Mouse (Mus musculus): Measurements from ENCODE around the gene Cdk19.
"Not testable (repeated sequence)": the region's sequence is repeated elsewhere in the genome, so short reads cannot be mapped to it uniquely, and the experiment has no call there.

The Cdk19 gene

DNA sequence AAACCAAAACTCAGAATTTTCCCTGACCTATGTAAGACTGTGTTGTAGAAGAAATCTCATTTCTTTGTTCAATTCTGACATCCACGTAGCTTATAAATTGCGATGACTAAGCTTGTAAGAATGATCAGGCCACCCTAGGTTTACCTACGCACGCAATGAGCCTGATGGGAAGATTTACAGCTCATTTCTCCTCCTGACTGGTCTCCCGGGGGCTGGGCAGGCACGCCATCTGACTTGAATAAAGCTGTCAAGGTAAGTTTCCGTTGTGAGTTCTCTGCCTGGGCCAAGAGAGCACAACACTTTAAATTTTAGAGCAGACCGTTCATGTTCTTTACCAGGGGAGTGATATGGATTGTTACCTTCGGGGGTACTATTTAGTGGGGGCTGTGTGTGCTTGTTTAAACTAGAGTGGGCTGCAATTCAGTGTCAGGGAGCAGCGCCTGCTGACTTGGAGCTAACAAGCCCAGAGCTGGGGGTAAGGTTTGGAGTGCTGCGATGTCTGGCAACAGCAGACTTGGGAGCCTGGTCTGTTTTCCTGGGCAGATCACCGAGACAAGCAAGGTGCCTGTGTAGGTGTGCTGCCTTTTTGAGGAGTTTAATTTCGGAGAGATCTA lies at the start of gene Cdk19:
Cdk19 (plus strand) TSS at position 214 of the 614 bp plus-strand sequence.
- in situ Hi-C loops (cut with MboI, MseI) = no loop called here

DNA sequence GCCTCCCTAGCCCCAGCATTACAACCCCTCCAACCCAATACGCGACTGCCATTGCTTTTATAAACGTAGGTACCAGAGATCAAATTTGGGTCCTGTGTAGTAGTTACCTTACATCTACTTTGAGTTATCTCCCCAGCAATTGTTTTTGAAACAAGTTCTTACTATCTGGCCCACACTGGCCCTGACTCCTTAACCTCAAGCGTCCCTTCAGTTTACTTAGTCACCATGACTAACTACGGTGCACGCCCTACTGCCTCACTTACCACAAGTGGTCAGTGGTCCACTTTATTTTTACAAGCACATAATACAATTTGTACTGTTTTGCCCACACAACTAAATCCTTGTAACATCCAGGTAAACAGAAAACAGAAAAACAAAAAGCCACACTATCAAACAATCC lies 46.7 kb upstream of the Cdk19 start:
- in situ Hi-C loops (cut with MboI, MseI) = loop anchor here (25.0 kb wide), 1 partner anchor 595 kb away; the partner anchor contains the start of genes Cdc40 and Wasf1

DNA sequence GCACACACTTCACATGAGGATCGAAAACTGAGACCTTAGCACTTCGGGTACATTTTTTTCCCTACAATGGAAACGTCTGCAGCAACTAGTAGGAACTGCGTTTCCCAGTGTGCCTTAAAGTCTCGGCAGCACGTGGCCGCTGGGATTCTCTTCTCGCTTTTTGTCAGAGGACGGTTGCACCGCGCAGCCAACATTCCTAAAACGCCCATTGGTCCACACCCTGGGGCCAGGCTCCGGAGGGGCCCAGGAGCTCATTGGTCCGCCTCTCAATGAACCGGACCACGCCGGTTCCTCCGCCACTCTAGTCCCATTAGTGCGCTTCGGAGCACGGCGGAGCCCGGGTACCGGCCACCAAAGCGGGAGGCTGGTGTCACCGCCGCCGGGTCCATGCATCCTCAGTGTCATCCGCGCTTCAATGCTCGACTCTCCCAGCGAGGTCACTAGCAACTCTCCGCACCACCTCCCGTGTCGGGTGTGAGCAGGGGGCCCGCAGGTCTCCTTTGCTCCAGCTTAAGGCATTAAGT lies 38.7 kb upstream of the Cdk19 start:
- in situ Hi-C loops (cut with MboI, MseI) = no loop called here

DNA sequence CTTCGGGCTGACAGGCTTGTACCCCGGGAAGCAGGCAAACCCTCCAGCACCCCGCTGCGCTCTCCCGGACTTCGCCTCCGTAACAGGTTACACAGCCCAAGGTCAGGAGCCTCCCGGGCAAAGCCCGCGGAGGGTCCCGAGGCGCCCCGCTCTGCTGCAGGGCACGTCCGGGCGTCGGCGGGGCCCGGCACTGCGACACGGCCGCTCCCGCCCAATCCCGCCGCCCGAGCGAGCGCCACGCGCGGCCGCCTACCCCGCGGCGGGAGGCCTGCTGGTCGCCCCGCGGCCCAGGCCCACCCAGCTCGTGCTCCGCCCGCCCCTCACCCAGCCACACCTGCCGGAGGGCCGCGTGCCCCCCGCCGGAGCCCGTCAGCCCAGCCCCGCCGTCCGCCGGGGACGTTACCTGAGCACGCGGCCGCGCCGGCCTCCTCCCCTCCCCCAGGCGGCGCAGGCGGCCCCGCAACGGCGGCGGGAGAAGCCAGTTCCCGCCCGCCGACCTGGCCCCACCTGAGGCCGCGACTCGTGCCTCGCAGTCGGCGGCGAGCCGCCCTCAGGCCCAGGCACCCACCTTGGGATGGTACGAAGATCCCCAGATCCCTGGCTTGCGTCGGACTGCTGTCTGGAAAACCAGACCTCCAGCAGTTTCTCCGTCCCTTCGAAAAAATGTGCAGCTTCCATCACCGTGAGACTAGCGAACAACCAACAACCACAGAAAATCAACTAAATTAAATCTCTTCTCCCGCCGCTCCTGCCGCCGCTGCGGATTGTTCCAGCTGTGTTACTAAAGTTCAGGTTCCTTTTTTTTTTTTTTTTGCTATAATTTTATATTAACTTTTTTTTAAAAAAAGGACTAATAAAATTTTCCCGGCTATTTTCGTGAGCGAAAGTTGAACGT lies 37.9 kb upstream of the Cdk19 start:
- in situ Hi-C loops (cut with MboI, MseI) = not testable (repeated sequence)

DNA sequence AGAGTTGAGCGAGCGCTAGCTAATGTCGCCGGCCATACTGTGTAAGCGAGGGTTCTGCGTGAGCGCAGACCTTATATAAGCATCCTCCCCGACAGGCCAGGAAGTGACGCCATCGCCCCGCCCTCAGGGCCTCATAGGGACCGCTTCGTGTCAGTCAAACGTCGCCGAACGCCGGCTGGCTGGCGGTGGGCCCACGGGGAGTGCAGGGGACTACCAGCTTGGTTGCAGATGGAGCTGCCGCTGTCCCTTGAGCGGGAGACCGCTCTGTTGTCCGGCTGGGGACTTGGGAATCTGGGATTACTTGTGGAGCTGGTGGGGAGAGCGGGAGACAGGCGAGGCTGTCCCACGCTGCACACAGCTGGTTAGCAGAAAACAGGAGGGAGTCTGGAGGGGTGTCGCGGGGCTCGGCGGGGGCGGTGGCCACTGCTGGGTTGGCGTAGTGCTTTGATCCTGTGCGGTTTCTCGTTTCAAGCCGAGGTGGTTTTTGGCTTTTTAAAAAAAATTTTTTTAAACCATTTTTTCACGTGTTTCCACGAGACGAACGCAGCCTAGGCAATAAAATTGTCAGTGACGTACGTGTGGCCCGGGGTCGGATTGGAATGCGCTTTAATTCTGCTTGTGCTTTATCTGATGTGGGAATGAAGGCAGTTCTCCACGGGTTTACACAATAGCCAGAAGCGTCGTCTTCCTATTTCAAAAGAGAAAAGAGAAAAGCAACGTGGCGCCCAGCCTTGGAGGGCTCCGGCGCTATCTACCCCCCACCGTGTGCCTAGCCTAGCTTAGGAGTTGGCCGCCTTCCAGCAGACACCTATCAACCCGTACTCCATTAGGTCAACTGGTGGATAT lies 37.0 kb upstream of the Cdk19 start, which contains the start of gene Amd1:
Amd1 (minus strand) TSS at position 47 of the 846 bp plus-strand sequence.
- in situ Hi-C loops (cut with MboI, MseI) = no loop called here

DNA sequence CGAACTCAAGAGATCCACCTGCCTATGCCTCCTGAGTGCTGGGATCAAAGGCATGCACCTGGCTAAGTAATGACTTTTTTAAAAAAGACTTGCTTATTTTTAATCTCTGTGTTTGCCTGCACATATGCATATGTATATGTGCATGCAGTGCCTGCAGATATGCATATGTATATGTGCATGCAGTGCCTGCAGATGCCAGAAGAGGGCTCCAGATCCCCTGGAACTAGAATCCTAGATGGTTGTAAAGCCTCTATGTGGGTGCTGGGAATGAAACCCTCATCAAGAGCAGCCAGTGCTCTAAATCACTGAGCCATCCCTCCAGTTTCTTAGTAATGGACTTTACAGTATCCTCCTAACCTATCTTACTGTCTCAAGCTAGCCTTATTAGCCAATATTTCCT lies 33.4 kb upstream of the Cdk19 start:
- in situ Hi-C loops (cut with MboI, MseI) = no loop called here

DNA sequence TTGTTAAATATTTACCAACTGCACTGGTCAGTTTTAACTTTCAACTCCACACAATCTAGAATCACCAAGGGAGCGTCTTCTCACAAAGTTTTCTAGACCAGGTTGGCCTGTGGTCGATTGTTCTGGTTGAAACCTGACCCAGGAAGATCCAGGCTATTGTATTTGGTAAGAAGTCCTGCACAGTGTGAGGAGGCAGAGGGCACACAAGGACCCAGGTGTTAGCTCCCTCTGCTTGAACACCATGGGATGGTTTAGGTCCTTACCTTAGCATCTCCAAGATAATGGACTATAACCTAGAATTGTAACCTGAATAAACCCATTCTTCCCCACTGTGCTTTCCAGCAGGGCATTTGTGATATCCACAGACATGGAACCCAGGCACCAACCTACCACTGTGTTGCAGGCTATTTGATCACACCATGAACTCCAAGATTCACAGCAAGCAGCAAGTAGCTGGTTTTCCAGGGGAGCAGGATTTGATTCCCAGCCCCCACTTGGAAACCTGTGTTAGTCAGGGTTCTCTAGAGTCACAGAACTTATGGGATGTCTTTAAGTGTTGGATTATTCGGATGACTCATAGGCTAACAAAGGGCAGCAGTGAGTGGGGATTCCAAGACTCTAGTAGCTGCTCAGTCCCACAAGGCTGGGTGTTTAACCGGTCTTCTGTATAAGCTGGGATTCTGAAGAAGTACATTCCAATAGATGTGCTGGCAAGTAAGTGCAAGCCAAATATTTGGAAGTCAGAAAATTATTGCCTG lies 31.4 kb upstream of the Cdk19 start:
- in situ Hi-C loops (cut with MboI, MseI) = no loop called here

DNA sequence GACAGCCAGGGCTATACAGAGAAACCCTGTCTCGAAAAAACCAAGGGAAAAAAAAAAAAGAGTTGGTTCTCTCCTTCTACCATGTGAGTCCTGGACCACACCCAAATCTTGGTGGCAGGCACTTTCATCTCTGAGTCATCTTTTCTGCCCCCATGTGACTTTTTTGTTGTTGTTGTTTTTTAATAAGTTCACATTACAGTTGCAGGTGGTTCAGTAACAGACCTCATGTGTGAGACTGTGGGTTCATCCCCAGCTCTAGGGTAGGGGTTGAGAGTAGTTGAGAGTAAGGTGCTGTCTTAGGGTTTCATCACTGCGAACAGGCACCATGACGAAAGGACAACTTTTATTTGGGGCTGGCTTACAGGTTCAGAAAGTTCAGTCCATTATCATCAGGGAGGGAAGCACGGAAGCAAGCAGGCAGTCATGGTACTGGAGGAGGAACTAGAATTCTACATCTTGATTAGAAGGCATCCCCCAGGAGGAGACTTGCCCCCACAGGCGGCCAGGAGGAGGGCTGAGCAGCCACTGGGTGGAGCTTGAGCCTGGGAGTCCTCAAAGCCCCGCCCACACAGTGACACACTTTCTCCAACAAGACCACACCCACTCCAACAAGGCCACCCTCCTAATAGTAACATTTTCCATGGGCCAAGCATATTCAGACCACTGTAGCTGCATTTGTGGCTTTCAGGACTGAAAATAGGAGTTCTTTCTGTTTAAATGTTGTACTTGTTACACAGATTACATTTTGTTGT lies 29.3 kb upstream of the Cdk19 start:
- in situ Hi-C loops (cut with MboI, MseI) = no loop called here

DNA sequence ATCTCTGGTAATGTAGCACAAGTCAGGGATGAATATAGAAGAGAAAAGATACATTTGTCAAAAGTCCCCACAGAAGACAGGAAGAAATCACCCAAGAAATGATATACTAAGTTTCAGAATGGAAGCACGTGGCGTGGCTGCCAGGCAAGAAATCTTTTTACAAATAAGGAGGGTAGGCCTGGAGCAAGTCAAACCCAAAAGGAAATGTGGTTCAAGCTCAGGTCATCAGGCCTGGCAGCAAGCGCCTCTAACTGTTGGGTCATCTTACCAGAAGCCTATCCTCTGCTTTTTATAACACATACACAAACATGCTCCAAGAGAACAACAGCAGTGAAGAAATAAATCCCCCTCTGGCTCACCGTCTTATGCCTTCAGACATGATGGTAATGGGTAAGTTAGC lies 26.6 kb upstream of the Cdk19 start:
- in situ Hi-C loops (cut with MboI, MseI) = no loop called here

DNA sequence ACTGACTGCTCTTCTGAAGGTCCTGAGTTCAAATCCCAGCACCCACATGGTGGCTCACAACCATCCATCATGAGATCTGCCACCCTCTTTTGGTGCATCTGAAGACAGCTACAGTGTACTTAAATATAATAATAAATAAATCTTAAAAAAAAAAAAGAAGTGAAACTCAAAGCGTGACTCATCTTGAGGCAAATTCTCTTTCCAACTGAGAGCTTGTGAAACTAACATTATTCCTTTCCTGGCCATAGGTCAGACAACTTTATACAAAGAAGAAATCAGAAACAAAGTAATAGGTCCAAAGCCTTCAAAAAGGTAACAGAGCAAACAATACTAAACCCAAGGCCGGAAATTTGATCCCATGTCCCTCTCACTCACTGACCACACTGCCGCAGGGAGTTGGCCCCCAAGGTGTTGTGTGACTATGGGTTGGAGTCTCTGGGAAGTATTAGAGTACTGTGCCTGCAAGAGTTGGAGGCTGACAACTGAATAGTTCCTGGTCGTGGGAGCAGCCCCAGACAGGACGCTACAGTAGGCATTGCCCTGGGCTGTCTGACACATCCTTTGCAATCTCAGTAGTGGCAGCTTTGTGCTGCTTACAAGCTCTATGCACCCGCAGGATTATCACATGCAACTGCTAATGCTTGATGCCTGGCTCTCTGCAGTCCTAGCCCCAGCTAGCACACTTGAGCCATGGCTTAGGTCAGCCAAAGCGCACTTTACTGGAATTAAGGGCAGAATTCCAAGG lies 22.4 kb upstream of the Cdk19 start:
- in situ Hi-C loops (cut with MboI, MseI) = no loop called here

DNA sequence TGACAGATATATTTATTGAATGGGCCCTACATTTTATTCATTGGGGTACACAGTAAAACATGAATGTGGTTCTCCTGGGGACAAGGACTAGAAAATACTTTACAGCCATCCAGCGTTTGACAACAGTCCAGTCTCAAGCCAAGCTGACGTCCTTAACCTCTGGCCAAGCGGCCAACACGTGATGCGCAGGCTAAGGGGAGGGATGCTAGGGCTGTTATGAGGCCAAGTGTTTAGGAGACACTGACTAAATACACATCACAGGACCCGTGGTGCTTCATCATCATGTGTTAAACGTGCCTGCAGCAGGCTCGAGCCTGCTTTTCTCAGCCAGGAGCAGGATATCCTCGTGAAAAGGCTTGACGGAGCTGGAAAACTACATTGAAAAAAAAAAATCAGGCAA lies 19.1 kb upstream of the Cdk19 start:
- in situ Hi-C loops (cut with MboI, MseI) = no loop called here

DNA sequence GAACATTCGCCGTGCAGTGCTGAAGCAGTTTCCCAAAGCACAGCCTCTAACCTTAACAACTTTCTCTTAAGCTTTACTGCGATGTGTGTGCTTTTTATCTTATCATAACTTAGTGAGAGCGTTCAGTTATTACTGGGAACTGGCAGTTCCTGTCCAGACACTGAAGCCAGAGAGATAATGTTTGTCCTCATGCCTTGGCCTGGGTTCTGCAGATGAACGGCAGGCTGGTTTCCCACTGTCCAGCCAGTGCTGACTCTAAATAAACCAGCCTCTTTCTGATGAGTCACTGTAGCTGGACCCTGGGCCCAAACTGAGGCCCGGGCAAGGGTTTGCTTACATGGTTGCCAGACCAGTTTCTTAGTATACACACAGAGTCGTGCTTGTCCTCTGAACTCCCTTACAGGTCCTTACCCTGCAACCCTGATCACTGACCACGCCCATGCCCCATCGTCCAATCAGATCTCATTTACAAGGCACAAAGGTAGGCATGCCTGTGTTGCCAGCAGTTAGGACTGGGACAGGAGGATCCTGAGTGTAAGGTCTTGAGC lies 11.3 kb upstream of the Cdk19 start:
- in situ Hi-C loops (cut with MboI, MseI) = no loop called here

DNA sequence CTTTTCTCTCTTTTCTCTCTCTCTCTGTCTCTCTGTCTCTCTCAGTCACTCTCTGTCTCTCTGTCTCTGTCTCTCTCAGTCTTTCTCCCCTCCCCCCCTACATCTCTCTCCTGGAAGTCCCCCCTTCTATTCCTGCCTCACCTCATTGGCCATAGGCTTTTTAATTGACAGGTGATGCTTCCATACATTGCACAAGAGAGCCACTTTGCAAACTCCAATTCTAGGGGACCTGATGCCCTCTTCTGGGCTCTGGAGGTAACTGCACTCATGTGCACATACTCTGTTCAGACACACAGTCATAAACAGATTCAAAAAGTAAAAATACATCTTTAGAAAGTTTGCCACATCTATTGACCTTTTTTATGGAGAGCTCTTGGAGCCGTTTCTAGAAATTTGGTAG lies 9.1 kb upstream of the Cdk19 start:
- in situ Hi-C loops (cut with MboI, MseI) = no loop called here

DNA sequence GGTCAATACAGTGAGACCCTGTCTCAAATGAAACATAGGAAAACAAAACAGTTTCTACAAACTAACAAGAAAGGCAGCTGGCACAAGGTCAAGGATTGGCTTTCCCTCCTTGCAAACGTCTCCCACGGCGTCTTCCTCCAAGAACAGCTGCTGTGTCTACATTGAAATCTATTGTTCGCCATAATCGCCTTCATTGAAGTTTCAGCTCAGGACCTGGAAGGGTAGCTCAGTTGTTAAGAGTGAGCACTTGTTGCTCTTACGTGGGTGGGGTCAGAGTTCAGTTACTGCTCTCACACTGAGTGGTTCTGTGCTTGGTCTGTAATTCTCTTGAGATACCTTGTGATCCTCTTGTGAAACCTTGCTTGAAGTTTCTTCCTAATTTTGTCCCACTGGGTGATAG lies 6.5 kb upstream of the Cdk19 start:
- in situ Hi-C loops (cut with MboI, MseI) = no loop called here

DNA sequence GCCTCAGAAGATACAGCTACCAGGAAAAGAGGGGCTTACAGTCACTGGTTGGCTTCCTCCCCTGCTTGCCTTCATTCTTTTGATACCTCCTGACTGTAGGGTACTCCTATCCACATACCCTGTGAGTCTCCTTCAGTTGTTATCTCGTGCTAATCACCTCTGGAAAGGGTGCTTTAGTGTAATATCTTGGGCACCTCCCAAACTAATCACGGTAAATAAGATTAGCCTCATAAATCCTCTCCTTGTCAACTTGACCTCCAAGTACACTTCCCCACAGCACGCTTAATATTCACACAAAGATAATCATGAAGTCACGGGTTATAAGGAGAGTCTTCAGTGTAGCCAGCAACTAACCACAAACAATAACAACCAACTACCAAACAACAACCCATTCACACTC lies 2.7 kb downstream of the Cdk19 start:
- in situ Hi-C loops (cut with MboI, MseI) = no loop called here

DNA sequence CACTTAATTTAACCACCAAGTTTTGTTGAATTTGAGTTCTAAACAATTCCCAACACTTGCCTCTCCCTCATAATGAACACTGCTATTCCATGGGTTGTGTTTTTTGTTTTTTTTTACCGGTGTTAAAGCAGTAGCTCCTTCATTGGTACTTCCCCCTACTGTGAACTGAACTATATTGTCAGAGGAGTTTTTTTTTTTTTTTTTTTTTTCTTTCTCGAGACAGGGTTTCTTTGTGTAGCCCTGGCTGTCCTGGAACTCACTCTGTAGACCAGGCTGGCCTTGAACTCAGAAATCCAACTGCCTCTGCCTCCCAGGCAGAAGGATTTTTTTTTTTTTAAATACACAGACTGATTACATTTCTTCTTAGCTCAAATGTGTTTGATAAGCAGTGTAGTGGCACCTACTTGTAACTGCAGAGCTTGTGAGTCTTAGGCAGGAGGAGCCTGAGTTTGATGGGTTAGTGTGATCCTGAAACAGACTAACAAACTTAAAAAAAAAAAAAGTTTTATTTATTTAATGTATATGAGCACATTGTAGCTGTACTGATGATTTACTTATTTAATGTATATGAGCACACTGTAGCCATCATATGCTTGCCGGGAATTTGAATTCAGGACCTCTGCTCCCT lies 7.5 kb downstream of the Cdk19 start:
- in situ Hi-C loops (cut with MboI, MseI) = no loop called here

DNA sequence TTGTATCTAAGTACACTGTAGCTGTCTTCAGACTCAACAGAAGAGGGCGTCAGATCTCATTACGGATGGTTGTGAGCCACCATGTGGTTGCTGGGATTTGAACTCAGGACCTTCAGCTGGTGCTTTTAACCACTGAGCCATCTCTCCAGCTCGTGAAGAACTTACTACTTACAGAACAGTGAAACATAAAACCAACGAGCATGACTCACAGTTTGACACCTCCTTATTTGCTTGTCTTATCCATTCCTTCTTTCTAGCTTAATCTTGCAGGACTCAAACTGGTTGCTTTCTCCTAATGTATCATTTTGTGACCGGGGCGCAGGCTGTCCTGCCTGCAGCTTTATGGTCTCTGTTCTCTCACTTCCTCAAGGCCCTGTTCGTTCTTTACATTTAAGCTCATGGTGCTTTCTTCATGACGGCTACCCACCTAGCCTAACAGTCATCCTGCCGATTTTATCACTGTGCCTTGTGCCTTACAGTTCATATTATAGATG lies 8.1 kb downstream of the Cdk19 start:
- in situ Hi-C loops (cut with MboI, MseI) = no loop called here

All from T-helper 1 cell (primary cell).